Mouse (Mus musculus): ENCODE measurements around the gene Zfp711. TPM values are rescaled to one million over a fixed set of nuclear protein-coding genes. Genes with fewer than 3 reads are reported as not detected.

The Zfp711 gene
- total RNA-seq (2021) = 10 to 100 TPM; 14.8 to 16.7 TPM
- long read RNA-seq, experiment 1, partial matches to known transcripts = 0 of 7 reads
- long read RNA-seq, experiment 1, other reads (novel, unspliced or antisense) = 7 of 7 reads
- long read RNA-seq, experiment 2, partial matches to known transcripts = 0 of 8 reads
- long read RNA-seq, experiment 2, other reads (novel, unspliced or antisense) = 8 of 8 reads

- DNase-seq (ENCODE audit: low spot score in 2 of 2) = peak; percentile 57 to 69
Observed at GRCm38 (mm10) chrX:112600511-112601305, at the start of gene Zfp711. TSS of gene Zfp711 (plus strand) at chrX:112600526.

GRCm38 (mm10) chrX:112567716-112568115, 32.6 kb upstream of the Zfp711 start:
- DNase-seq (ENCODE audit: low spot score in 2 of 2) = no peak

GRCm38 (mm10) chrX:112601306-112602120, 1.2 kb downstream of the Zfp711 start:
- DNase-seq (ENCODE audit: low spot score in 2 of 2) = peak; percentile 16 to 22

- DNase-seq (ENCODE audit: low spot score in 2 of 2) = no peak
Observed at GRCm38 (mm10) chrX:112675525-112675924, 75.2 kb downstream of the Zfp711 start.

- no peak for DNase-seq (ENCODE audit: low spot score in 2 of 2)
Observed at GRCm38 (mm10) chrX:112680605-112681004, 80.3 kb downstream of the Zfp711 start.

Other genes starting within 250 kb of the Zfp711 start
- gene Satl1, start 193.7 kb upstream of the Zfp711 start, total RNA-seq (2021) = not detected
- not detected for gene 2010106E10Rik, start 105.3 kb upstream of the Zfp711 start, total RNA-seq (2021)
- gene Pof1b, start 98.1 kb downstream of the Zfp711 start, total RNA-seq (2021) = not detected